Mouse (Mus musculus) hindbrain, embryonic 16.5 days (tissue): ENCODE measurements at regions not wholly inside any gene's neighbourhood (a gene's known extent, or its start where the extent isn't known, plus 50 kb on each side); places are given as distances from the start of the nearest gene placed in this dataset.

Experiments
- ATAC-seq: fragments of 200-750 bp; cut with Nextera tagmentation; 2 replicates; pipeline ENCODE4 v1.8.0; 2017; ENCODE audit warnings: moderate TSS enrichment, moderate library complexity
- H3K27ac ChIP-seq: fragments of 300-500 bp; sonication (generic); 2 replicates; pipeline ENCODE4 v1.5.1; 2014; ENCODE audit warnings: low read depth, mild to moderate bottlenecking, control low read depth, low read length, moderate library complexity
- H3K27me3 ChIP-seq: fragments of 300-500 bp; sonication (generic); replicated peaks from 2 replicates; pipeline ENCODE4 v1.6.1; 2014; ENCODE audit warnings: low read length; ENCODE audit not compliant: control insufficient read depth, insufficient read depth
- H3K36me3 ChIP-seq: fragments of 300-500 bp; sonication (generic); 2 replicates; pipeline ENCODE4 v1.6.1; 2014; ENCODE audit warnings: mild to moderate bottlenecking, low read length, moderate library complexity, mixed read lengths; ENCODE audit not compliant: control insufficient read depth, insufficient read depth
- H3K4me1 ChIP-seq: fragments of 300-500 bp; sonication (generic); 2 replicates; pipeline ENCODE4 v1.6.1; 2014; ENCODE audit warnings: low read depth, low read length; ENCODE audit not compliant: control insufficient read depth, insufficient read depth
- H3K4me2 ChIP-seq: fragments of 300-500 bp; sonication (generic); 2 replicates; pipeline ENCODE4 v1.6.1; 2014; ENCODE audit warnings: mild to moderate bottlenecking, low read length, control low read depth, moderate library complexity
- H3K4me3 ChIP-seq: fragments of 300-500 bp; sonication (generic); 2 replicates; pipeline ENCODE4 v1.5.1; 2014; ENCODE audit warnings: mild to moderate bottlenecking, low read length, control low read depth, moderate library complexity
- H3K9ac ChIP-seq: fragments of 300-500 bp; sonication (generic); 2 replicates; pipeline ENCODE4 v1.6.1; 2014; ENCODE audit warnings: low read depth, mild to moderate bottlenecking, control low read depth, low read length, moderate library complexity
- H3K9me3 ChIP-seq: fragments of 300-500 bp; sonication (generic); 2 replicates; pipeline ENCODE4 v1.6.1; 2014; ENCODE audit warnings: mild to moderate bottlenecking, low read length, moderate library complexity; ENCODE audit not compliant: control insufficient read depth
- WGBS: fragments of 180-500 bp; shearing (Covaris S2); extraction: QIAGEN DNeasy Blood & Tissue Kit; methylation state at CpG from one replicate; pipeline ENCODE4 v1.1.7; 2014; 5-methylcytosine and 5-hydroxymethylcytosine counted together

- no peaks in the 10 kb centered on the region for H3K9me3 ChIP-seq
- ATAC-seq, result no peak
- no peak overlapping the region for H3K9ac ChIP-seq
- H3K4me1 ChIP-seq, result no peaks in the 10 kb centered on the region
- H3K36me3 ChIP-seq, result no peaks in the 10 kb centered on the region
- no peak overlapping the region for H3K4me2 ChIP-seq
- H3K27me3 ChIP-seq, result no peaks in the 10 kb centered on the region
- 73% methylated on average over 2 of the region's 2 CpGs for WGBS
- no peak overlapping the region for H3K27ac ChIP-seq
- H3K4me3 ChIP-seq, result no peak overlapping the region
These were observed 576.4 kb downstream of the Efnb2 start for GRCm38 (mm10) chr8:8084652-8085051.

GRCm38 (mm10) chr8:8064074-8064473 lies 597.0 kb downstream of the Efnb2 start:
- no peak overlapping the region for H3K27ac ChIP-seq
- H3K27me3 ChIP-seq, result no peaks in the 10 kb centered on the region
- no peak overlapping the region for H3K4me3 ChIP-seq
- H3K36me3 ChIP-seq, result no peaks in the 10 kb centered on the region
- H3K4me1 ChIP-seq, result no peaks in the 10 kb centered on the region
- ATAC-seq, result no peak
- H3K4me2 ChIP-seq, result no peak overlapping the region
- whole genome bisulfite sequencing, result 94% methylated on average over 2 of the region's 2 CpGs
- no peak overlapping the region for H3K9ac ChIP-seq
- no peaks in the 10 kb centered on the region for H3K9me3 ChIP-seq

GRCm38 (mm10) chr8:8054224-8054916 lies 606.7 kb downstream of the Efnb2 start:
- 81% methylated on average over 4 of the region's 4 CpGs for WGBS

DNA sequence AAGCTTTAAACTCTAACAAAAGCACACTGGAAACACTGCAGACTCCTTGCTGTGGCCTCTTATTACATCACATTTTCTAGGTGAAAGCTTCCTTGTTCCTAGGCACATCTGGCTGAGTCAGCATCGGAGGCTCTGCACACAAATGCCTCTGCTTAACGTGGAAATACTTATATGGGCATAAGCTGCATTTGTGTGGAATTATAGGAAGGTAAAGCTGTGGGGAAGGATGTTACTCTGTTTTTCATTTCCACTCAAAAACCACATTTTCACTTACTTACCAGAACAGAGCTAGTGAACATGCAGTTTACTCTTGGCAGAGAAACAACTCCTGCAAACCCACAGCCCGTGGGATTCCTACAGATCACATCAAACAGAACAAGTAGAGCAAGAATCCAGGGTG lies 609.9 kb downstream of the Efnb2 start:
- no peaks in the 10 kb centered on the region for H3K9me3 ChIP-seq
- no peaks in the 10 kb centered on the region for H3K27me3 ChIP-seq
- no peak overlapping the region for H3K27ac ChIP-seq
- no peak for ATAC-seq
- no peaks in the 10 kb centered on the region for H3K36me3 ChIP-seq
- H3K4me1 ChIP-seq, result no peaks in the 10 kb centered on the region; the same call in 1 of the 2 replicates
- no peak overlapping the region for H3K4me2 ChIP-seq
- WGBS, result 34% methylated on average over 3 of the region's 3 CpGs
- no peak overlapping the region for H3K4me3 ChIP-seq
- H3K9ac ChIP-seq, result no peak overlapping the region

More at GRCm38 (mm10) chr8:8054224-8054916, 606.7 kb downstream of the Efnb2 start:
- Histone ChIP-seq H3K9ac (no peak overlapping the region), H3K36me3 (no peaks in the 10 kb centered on the region), H3K27ac (no peak overlapping the region), H3K4me3 (no peak overlapping the region), H3K9me3 (no peaks in the 10 kb centered on the region), H3K4me1 (no peaks in the 10 kb centered on the region; the same call in 1 of the 2 replicates), H3K4me2 (no peak overlapping the region), H3K27me3 (no peaks in the 10 kb centered on the region)
- ATAC-seq, result no peak

GRCm38 (mm10) chr8:8050778-8051177 lies 610.3 kb downstream of the Efnb2 start:
- 56% methylated on average over 3 of the region's 3 CpGs for WGBS
- H3K4me3 ChIP-seq, result no peak overlapping the region

DNA sequence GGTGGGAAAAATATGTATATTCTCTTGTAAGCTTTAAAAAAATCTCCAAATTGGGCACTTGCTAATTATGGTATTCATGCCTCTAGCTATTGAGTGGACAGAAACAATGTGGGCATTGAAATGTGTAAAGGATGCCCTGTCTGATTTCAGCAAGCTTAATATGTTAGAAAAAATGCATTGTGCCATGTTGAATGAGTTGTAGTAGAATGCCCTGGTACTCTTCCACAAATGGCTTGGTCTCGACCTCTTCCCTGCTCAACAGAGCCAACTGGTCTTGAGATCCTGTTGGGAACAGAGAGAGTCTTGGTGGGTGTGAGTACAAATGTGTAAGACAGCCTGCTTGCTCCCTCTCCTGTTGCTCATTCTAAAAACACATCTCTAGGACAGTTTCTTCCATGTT lies 616.1 kb downstream of the Efnb2 start:
- H3K9me3 ChIP-seq, result no peaks in the 10 kb centered on the region
- ATAC-seq, result no peak
- no peak overlapping the region for H3K4me2 ChIP-seq
- WGBS, result 54% methylated on average over 1 of the region's 1 CpGs
- no peak overlapping the region for H3K4me3 ChIP-seq
- H3K4me1 ChIP-seq, result no peaks in the 10 kb centered on the region
- H3K9ac ChIP-seq, result no peak overlapping the region
- no peak overlapping the region for H3K27ac ChIP-seq
- H3K27me3 ChIP-seq, result no peaks in the 10 kb centered on the region
- no peaks in the 10 kb centered on the region for H3K36me3 ChIP-seq

More at GRCm38 (mm10) chr8:8050778-8051177, 610.3 kb downstream of the Efnb2 start:
- Histone ChIP-seq H3K36me3 (no peaks in the 10 kb centered on the region), H3K9ac (no peak overlapping the region), H3K9me3 (no peaks in the 10 kb centered on the region), H3K27me3 (no peaks in the 10 kb centered on the region), H3K4me1 (no peaks in the 10 kb centered on the region; the same call in 1 of the 2 replicates), H3K27ac (0 out of 2 replicates have a peak overlapping the region, but pooled peaks have one; percentile 17), H3K4me2 (no peak overlapping the region)
- no peak for ATAC-seq

- H3K4me2 ChIP-seq, result no peak overlapping the region
- no peak for ATAC-seq
- no peaks in the 10 kb centered on the region for H3K4me1 ChIP-seq
- 77% methylated on average over 2 of the region's 2 CpGs for WGBS
- no peaks in the 10 kb centered on the region for H3K27me3 ChIP-seq
- no peak overlapping the region for H3K9ac ChIP-seq
- H3K4me3 ChIP-seq, result no peak overlapping the region
- no peaks in the 10 kb centered on the region for H3K36me3 ChIP-seq
- H3K9me3 ChIP-seq, result no peaks in the 10 kb centered on the region
- H3K27ac ChIP-seq, result no peak overlapping the region
These were observed 616.7 kb downstream of the Efnb2 start for GRCm38 (mm10) chr8:8044296-8044695.

DNA sequence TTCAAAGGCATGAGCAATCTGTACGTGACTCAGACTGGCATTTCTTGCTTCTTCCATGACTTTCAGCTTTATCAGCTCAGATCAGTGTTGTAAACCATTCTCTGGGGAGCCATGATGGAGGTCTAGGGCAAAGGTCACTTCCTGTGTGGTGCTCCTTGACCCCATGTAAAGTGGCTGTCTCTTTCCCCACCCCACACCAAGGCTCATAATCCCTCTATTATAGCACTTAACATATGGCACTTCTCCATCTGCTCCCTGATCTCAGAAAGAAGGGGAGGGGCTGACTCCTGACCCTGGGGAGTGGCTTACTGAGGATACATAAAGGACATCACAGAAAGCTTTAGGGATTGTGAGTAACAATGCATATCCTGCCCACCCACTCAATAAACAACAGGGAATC lies 623.1 kb downstream of the Efnb2 start:
- Histone ChIP-seq H3K9me3 (no peaks in the 10 kb centered on the region), H3K4me3 (no peak overlapping the region), H3K4me2 (no peak overlapping the region), H3K9ac (no peak overlapping the region), H3K27me3 (no peaks in the 10 kb centered on the region), H3K36me3 (no peaks in the 10 kb centered on the region), H3K27ac (no peak overlapping the region), H3K4me1 (no peaks in the 10 kb centered on the region)
- ATAC-seq, result no peak
- WGBS, result 57% methylated on average over 1 of the region's 1 CpGs

DNA sequence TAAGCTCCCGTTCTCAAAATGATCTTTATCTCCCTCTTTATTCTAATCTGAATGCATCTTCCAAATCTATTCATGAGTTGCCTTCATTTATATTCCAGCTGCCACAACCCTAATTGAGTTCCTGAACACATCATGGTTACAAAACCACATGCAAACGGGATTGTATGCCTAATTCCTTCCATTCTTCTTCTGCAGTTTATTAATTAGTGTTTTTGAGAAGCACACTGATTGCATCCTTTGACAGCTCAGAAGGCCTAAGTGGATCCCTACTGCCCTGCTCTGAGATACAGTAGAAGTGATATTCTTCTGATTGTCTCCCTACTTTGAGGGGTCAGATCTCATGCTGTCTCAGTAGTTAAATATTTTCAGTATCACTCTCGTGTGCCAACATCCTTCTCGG lies 649.9 kb downstream of the Efnb2 start:
- Histone ChIP-seq H3K36me3 (no peaks in the 10 kb centered on the region), H3K27ac (no peak overlapping the region), H3K4me3 (no peak overlapping the region), H3K9me3 (no peaks in the 10 kb centered on the region), H3K4me2 (no peak overlapping the region), H3K27me3 (no peaks in the 10 kb centered on the region), H3K9ac (no peak overlapping the region), H3K4me1 (no peaks in the 10 kb centered on the region)
- no peak for ATAC-seq
- WGBS, result 60% methylated on average over 4 of the region's 4 CpGs
